Mouse (Mus musculus): ENCODE data around the gene Spast.
"Not testable (repeated sequence)": the region's sequence is repeated elsewhere in the genome, so short reads cannot be mapped to it uniquely, and the experiment has no call there.

Spast gene

DNA sequence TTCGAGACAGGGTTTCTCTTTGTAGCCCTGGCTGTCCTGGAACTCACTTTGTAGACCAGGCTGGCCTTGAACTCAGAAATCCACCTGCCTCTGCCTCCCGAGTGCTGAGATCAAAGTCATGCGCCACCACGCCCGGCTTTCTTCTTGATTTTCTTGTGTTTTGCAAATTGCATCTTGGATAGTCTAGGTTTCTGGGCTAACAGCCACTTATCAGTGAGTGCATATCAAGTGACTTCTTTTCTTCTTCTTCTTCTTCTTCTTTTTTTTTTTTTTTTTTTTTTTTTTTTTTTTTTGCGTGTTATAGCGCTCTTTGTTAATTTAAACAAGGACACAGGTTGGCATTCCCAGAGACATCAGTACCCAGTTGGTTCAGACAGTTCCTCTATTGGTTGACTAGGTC lies 11.6 kb upstream of the Spast start:
- not testable (repeated sequence) for DNase-seq (ENCODE audit: low spot score)

DNA sequence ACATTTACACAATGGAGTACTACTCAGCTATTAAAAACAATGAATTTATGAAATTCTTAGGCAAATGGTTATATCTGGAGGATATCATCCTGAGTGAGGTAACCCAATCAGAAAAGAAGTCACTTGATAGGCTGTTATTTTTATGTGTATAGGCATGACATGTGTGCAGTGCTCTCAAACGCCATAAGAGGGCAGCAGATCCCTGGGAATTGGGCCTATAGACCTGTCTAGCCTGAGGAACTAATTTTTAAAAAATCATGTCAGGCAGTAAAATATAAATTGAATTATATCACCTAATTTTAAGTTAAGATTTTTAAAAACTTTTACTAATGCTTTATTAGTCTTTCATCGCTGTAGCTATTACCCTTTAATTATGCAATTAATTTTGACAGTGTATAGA lies 10.6 kb upstream of the Spast start:
- DNase-seq (ENCODE audit: low spot score): peak; percentile 77

DNA sequence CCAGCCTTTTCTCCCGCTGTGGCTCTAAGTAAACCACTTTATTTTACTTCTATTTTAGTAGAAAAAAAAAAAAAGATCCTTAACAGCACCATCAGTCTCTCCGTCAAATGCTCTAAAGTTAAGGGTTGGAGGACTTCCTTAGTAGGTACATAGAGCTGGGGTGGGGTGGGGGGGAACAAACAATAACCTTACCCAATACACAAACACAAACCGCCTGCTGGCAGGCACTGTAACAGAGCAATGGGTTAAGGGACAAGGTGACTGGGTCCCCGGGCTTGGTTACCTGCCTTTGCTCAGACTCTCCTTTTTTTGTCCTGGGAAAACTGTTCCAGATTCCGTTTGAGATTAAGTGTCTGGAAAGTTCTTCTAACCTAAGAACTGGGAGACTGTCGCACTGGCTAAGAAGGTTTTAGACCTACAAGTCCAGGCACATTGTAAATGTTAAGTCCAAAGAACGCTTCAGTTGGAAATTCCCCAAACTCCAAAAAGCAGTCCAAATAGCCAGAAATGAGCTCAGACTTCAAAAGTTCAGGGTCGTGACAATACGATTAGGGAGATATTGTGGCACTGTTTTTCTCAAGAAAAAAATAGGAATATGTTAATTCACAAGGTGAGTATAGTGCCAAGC lies 7.6 kb upstream of the Spast start:
- no peak for DNase-seq (ENCODE audit: low spot score)

DNA sequence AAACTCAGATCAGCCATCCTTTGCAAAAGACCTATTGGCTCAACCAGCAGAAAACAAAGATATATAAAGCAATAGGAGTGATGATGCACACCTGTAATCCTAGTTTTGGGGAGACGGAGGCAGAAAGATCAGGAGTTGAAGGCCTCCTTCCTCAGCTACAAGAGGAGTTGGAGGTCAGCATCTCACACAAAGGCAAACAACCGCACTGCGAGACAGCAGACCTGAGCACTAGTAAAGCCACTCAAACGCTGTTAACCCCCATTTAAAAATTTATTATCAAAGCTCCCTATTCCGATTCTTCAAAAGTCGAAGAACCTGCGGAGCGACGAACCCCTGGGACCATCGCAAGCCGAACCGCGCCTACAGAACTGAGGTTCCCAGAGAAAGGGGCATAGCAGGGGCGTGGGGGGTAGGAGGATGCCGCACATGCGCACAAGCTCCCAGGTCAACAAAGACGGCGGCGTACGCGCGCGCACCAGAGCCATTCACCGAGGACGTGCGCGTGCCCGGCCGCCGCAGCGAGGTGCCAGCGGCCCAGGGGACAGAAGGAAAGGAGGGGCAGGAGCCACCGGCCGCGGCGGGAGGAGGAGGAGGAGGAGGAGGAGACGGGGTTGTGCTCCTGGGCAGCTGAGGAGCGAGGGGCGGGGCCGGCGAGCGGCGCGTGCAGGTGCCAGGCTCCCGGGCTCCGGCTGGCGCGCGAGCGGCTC lies 409 bp upstream of the Spast start:
- DNase-seq (ENCODE audit: low spot score): peak; percentile 97

- DNase-seq (ENCODE audit: low spot score): peak; percentile 42
These were observed 2.4 kb downstream of the Spast start for GRCm38 (mm10) chr17:74341151-74341550.

DNA sequence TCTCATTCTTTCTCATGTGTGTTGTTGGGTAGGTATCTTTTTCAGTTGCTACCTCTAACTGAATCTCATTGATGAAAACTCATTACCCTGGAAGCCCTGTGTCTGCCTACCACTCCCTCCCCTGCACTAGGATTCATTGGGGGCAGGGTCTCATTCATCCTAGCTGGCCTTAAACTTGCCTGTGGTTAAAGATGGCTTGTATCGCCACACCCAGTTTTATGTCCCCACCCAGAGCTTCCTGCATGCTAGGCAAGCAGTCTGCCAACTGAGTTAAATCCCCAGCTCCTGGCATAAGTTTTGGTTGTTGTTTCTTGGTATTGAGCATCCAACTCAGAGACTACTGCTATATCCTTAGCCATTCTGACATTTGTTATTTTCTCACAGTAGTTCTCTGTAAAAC lies 24.8 kb downstream of the Spast start:
- no peak for DNase-seq (ENCODE audit: low spot score)

DNA sequence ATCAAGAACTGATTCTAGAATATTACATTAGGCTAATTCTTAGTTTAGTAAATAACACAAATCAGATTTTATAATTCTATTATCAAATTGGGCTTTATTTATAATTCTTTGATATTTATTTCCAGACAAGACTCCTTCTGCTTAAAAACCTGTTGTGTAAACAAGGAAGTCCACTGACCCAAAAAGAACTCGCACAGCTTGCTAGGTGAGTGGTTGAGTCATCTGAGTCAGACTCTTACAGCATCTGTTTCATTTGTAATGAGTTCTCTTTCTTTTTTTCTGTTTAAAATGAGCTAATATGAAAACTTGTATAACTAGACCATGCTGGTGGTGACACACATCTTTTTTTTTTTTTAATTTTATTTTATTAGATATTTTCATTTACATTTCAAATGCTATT lies 38.1 kb downstream of the Spast start:
- DNase-seq (ENCODE audit: low spot score): no peak

- DNase-seq (ENCODE audit: low spot score): no peak
These were observed 47.9 kb downstream of the Spast start for GRCm38 (mm10) chr17:74386657-74387056.

DNA sequence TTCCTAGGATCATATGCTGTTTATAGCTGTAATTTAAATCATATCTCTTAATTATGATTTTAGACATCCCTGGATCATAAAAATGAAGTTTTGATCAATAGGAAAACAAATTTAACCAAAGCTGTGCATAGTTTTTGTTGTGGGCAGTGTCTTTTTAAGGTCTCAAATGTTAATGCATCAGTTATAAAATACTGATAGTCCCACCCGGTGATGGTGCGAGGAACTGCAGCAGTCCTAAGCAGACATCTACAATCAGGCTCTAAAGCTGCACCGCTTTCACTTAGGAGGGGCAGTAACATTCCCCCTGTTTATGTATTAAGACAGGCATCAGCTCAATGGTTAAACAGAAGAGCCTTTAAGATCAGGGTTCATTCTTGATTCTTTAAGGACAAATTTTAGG lies 51.1 kb downstream of the Spast start:
- no peak for DNase-seq (ENCODE audit: low spot score)

DNA sequence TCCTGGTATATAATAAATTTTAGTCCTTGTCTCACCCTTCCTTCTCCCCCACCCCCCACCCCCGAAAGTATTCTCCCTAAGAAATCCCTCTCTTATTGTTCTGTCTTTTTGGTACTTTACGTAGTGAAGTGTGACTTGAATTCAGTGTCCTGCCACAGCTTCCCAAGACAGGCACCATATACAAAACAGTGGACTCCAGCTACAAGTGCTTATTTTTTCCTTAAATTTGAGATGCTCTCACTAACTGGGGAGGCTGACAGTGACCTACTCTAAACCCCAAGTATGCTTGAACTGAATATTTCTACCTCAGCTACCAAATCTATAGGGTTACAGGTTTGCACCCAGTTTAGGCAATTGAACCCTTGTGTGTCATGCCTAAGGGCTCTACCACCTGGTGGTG lies 55.6 kb downstream of the Spast start:
- no peak for DNase-seq (ENCODE audit: low spot score)

- no peak for DNase-seq (ENCODE audit: low spot score)
These were observed 56.1 kb downstream of the Spast start for GRCm38 (mm10) chr17:74394855-74395254.

DNA sequence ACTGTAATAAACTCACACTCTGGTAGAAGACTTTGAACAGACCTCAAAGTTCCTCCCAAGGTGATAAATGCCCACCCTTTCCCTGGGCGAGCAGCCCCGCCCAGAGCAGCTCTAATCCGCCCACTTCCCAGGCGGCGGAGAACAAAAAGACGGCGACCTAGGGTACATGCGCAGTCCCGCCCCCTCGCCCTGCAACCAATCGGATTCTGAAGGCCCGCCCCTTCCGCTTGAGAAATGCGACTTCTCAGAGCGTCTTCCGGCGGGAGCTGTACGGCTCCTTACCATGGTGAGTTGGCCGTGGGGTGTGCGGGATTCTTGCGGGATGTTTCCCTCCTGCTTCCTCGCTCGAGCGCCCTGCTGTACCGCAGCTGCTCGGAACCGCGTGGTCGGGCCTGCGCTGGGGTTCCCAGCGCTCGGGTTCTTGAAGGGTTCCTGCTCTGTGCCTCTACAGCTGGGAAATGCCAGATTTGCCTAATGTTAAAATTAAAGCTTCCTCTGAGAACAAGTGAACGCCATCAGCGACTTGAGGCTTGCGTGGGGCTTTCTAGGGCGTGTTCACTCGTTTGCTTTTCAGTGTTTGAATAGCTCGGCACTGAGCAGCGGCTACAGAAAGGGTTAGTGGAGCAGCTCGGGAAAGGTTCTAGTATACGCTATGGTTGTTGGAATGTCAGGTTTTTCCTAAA lies 56.7 kb downstream of the Spast start, which contains the start of gene Slc30a6:
Slc30a6 (plus strand) TSS at position 226 of the 683 bp plus-strand sequence.
- peak; percentile 99 for DNase-seq (ENCODE audit: low spot score)

- DNase-seq (ENCODE audit: low spot score): no peak
These were observed 58.0 kb downstream of the Spast start for GRCm38 (mm10) chr17:74396766-74397165.

GRCm38 (mm10) chr17:74397173-74397572 lies 58.4 kb downstream of the Spast start:
- DNase-seq (ENCODE audit: low spot score): no peak

GRCm38 (mm10) chr17:74402486-74403222 lies 63.9 kb downstream of the Spast start:
- DNase-seq (ENCODE audit: low spot score): no peak

DNA sequence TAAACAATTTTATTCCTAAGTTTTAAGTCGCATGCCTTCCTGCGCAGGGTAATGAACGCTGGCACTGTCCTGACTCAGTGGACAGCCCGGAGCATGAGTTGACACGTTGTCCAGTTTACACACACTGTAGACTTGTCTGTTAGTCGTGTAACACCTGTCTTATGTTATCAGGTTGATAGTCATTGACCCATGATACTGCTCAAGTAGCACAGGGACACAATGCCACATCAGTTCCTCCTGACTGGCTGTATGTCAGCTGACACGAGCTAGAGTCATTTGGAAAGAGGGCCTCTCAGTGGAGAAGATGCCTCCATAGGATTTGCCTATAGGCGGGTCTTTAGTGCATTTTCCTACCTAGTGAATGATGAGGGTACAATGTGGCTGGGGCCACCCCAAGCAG lies 67.7 kb downstream of the Spast start:
- no peak for DNase-seq (ENCODE audit: low spot score)

GRCm38 (mm10) chr17:74409722-74410121 lies 70.9 kb downstream of the Spast start:
- peak; percentile 45 for DNase-seq (ENCODE audit: low spot score)

GRCm38 (mm10) chr17:74413324-74413723 lies 74.5 kb downstream of the Spast start:
- no peak for DNase-seq (ENCODE audit: low spot score)

- no peak for DNase-seq (ENCODE audit: low spot score)
These were observed 75.9 kb downstream of the Spast start for GRCm38 (mm10) chr17:74414671-74415070.

GRCm38 (mm10) chr17:74416841-74417360 lies 78.1 kb downstream of the Spast start:
- no peak for DNase-seq (ENCODE audit: low spot score)

- DNase-seq (ENCODE audit: low spot score): peak; percentile 35
These were observed 79.4 kb downstream of the Spast start for GRCm38 (mm10) chr17:74418171-74418570.

DNA sequence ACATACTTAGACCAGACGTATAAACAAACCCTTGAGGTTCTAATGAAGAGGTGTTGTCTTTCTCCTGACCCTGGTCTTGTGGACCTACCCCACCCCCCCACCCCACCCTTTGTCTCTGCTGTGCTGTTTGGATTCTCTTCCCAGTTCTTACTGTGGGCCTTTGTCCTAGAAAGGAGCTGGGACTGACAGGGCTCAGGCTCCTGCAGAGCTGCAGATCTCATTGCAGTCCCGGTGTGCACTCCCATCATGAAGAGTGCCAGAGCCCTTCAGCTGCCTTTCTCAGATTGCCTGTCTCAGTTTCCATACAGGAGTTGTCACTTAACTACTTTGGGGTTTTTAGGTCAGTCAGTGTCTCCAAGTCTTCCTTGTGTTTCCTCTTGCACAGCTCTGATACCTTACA lies 81.9 kb downstream of the Spast start:
- DNase-seq (ENCODE audit: low spot score): no peak
